Mouse (Mus musculus): ENCODE measurements around the gene Galm. TPM values are rescaled to one million over a fixed set of nuclear protein-coding genes. Genes with fewer than 3 reads are reported as not detected.
"Not testable (repeated sequence)": the region's sequence is repeated elsewhere in the genome, so short reads cannot be mapped to it uniquely, and the experiment has no call there.

Gene Galm
- polyA plus RNA-seq, 1 experiment: 2.3 TPM

- DNase-seq (ENCODE audit: low read depth): peak; percentile 92
- TF ChIP-seq CTCF (IDR thresholded peaks at IDR 0.05; ENCODE audit: borderline replicate concordance, extremely low read depth, insufficient read depth, insufficient read length) (no peak), POLR2A (IDR thresholded peaks at IDR 0.05; ENCODE audit: borderline replicate concordance, extremely low read depth, insufficient read depth, insufficient read length, poor library complexity, severe bottlenecking) (no peak)
These were observed 41.3 kb downstream of the Galm start for GRCm38 (mm10) chr17:80168425-80169182.

GRCm38 (mm10) chr17:80169792-80170191 lies 42.5 kb downstream of the Galm start:
- no peak for DNase-seq (ENCODE audit: low read depth)
- TF ChIP-seq CTCF (IDR thresholded peaks at IDR 0.05; ENCODE audit: borderline replicate concordance, extremely low read depth, insufficient read depth, insufficient read length) (no peak), POLR2A (IDR thresholded peaks at IDR 0.05; ENCODE audit: borderline replicate concordance, extremely low read depth, insufficient read depth, insufficient read length, poor library complexity, severe bottlenecking) (no peak)

GRCm38 (mm10) chr17:80170951-80171350 lies 43.7 kb downstream of the Galm start:
- DNase-seq (ENCODE audit: low read depth): no peak
- TF ChIP-seq CTCF (IDR thresholded peaks at IDR 0.05; ENCODE audit: borderline replicate concordance, extremely low read depth, insufficient read depth, insufficient read length) (no peak), POLR2A (IDR thresholded peaks at IDR 0.05; ENCODE audit: borderline replicate concordance, extremely low read depth, insufficient read depth, insufficient read length, poor library complexity, severe bottlenecking) (no peak)

DNA sequence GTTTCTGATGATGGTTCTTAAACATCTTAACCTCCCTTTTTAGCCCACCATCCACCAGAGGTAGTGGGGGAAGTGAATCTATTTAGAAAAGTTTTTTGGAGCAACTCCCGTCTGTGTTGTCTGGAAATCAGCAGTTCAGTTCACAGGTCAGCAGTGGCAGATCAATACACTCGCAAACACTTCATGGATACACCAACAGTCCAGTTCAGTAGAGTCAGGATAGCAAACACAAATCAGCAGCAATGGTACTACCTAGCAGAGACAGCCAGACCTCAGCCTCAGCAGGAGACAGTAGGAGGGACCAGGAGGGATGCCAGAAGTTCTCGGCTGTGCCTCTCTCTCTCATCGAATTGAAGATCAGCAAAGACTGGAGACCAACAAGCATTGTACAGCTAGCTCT lies 44.7 kb downstream of the Galm start:
- no peak for DNase-seq (ENCODE audit: low read depth)

DNA sequence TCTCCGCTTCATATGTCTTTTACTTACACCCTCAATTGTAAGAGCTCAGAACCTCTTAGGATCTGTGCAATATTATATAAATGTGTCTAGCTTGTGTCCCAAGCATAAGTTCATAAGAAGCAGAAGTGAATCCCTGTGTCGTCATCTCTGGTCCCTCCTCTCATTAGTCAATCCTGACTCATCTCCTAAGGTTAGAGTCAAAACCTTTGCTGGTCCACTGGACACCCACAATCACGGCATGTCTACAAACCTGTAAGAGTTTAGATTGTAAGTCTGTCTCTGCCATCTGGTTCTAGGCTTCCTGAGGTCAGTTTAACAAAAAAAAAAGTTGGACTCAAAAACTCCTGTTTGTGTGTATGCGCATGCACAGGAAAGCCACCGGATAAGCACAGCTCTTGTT lies 45.5 kb downstream of the Galm start:
- TF ChIP-seq POLR2A (IDR thresholded peaks at IDR 0.05; ENCODE audit: borderline replicate concordance, extremely low read depth, insufficient read depth, insufficient read length, poor library complexity, severe bottlenecking) (no peak), CTCF (IDR thresholded peaks at IDR 0.05; ENCODE audit: borderline replicate concordance, extremely low read depth, insufficient read depth, insufficient read length) (no peak)
- DNase-seq (ENCODE audit: low read depth): no peak

More for the DNA sequence above, 44.7 kb downstream of the Galm start:
- TF ChIP-seq POLR2A (IDR thresholded peaks at IDR 0.05; ENCODE audit: borderline replicate concordance, extremely low read depth, insufficient read depth, insufficient read length, poor library complexity, severe bottlenecking): no peak
- TF ChIP-seq CTCF (IDR thresholded peaks at IDR 0.05; ENCODE audit: borderline replicate concordance, extremely low read depth, insufficient read depth, insufficient read length): no peak

DNA sequence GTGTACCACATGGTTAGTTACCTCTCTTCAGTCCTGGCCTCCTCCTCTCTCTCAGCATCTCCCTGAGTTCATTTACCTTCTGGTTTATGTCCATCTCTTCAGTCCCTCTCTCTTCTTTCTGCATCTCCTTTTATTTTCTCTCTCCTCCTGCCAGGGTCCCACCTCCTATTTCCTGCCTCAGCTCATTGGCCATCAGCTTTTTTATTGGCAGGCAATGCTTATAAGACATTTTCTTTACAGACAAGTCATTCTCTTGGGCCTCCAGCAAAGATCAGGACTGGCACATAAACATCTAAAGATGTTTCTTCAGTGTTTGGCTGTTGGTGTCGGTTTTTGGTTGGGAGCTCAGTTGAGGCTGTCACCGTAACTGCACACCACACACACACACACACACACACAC lies 46.4 kb downstream of the Galm start:
- TF ChIP-seq POLR2A (IDR thresholded peaks at IDR 0.05; ENCODE audit: borderline replicate concordance, extremely low read depth, insufficient read depth, insufficient read length, poor library complexity, severe bottlenecking): no peak
- no peak for TF ChIP-seq CTCF (IDR thresholded peaks at IDR 0.05; ENCODE audit: borderline replicate concordance, extremely low read depth, insufficient read depth, insufficient read length)
- no peak for DNase-seq (ENCODE audit: low read depth)

- TF ChIP-seq CTCF (IDR thresholded peaks at IDR 0.05; ENCODE audit: borderline replicate concordance, extremely low read depth, insufficient read depth, insufficient read length) (no peak), POLR2A (IDR thresholded peaks at IDR 0.05; ENCODE audit: borderline replicate concordance, extremely low read depth, insufficient read depth, insufficient read length, poor library complexity, severe bottlenecking) (no peak)
- DNase-seq (ENCODE audit: low read depth): no peak
These were observed 46.9 kb downstream of the Galm start for GRCm38 (mm10) chr17:80174146-80174545.

DNA sequence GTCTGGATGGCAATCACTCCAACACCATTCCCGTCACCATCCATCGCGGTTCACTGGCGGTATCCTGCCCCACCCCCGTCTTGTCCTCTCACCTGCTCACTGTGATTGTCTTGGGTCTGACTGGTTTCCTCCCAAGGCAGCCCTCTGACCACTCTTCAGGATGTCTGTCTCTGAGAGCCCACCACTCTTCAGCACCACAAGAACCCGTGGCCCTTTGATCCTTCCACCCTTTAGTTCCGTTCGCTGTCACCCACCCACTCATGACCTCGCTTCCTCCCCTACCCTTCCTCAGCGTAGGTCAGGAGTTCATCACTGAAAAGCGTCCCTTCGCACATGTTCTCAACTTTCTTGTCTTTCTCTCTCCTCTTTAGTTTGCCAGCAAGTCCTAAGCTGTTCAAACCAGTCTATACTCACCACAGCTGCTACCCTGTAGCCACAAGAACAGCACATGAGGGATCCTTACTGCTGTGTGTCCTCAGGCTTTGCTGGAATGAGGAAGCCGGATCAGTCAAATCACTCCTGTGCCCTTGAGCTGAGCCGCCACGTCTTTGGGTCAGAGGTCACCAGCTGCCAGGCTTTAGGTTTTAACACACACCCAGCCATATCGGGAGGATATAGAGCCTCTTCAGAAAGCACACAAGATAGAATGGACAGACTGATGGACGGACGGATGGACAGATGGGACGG lies 47.6 kb downstream of the Galm start:
- no peak for TF ChIP-seq CTCF (IDR thresholded peaks at IDR 0.05; ENCODE audit: borderline replicate concordance, extremely low read depth, insufficient read depth, insufficient read length)
- no peak for TF ChIP-seq POLR2A (IDR thresholded peaks at IDR 0.05; ENCODE audit: borderline replicate concordance, extremely low read depth, insufficient read depth, insufficient read length, poor library complexity, severe bottlenecking)
- no peak for DNase-seq (ENCODE audit: low read depth)

- DNase-seq (ENCODE audit: low read depth): no peak
- TF ChIP-seq POLR2A (IDR thresholded peaks at IDR 0.05; ENCODE audit: borderline replicate concordance, extremely low read depth, insufficient read depth, insufficient read length, poor library complexity, severe bottlenecking) (no peak), CTCF (IDR thresholded peaks at IDR 0.05; ENCODE audit: borderline replicate concordance, extremely low read depth, insufficient read depth, insufficient read length) (no peak)
These were observed 48.1 kb downstream of the Galm start for GRCm38 (mm10) chr17:80175386-80175739.

- no peak for DNase-seq (ENCODE audit: low read depth)
- no peak for TF ChIP-seq CTCF (IDR thresholded peaks at IDR 0.05; ENCODE audit: borderline replicate concordance, extremely low read depth, insufficient read depth, insufficient read length)
- no peak for TF ChIP-seq POLR2A (IDR thresholded peaks at IDR 0.05; ENCODE audit: borderline replicate concordance, extremely low read depth, insufficient read depth, insufficient read length, poor library complexity, severe bottlenecking)
These were observed 48.7 kb downstream of the Galm start for GRCm38 (mm10) chr17:80175966-80176365.

- DNase-seq (ENCODE audit: low read depth): not testable (repeated sequence)
These were observed 51.6 kb downstream of the Galm start for GRCm38 (mm10) chr17:80178846-80179245.

DNA sequence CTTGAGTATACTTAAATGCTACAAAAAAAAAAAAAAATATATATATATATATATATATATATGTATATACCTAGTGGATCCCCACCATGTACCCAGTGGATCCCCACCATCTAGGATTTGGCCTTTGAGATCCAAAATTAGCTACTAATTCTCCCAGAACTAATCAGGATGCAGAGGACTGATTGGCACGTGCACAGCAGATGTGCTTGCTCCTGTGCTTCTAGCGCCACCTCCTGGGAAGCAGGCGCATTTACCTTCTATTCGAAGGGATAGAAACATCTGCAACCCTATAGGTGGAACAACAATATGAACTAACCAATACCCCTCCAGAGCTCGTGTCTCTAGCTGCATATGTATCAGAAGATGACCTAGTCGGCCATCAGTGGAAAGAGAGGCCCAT lies 52.7 kb downstream of the Galm start:
- TF ChIP-seq CTCF (IDR thresholded peaks at IDR 0.05; ENCODE audit: borderline replicate concordance, extremely low read depth, insufficient read depth, insufficient read length) (peak; percentile 92), POLR2A (IDR thresholded peaks at IDR 0.05; ENCODE audit: borderline replicate concordance, extremely low read depth, insufficient read depth, insufficient read length, poor library complexity, severe bottlenecking) (no peak)

More for the DNA sequence above, 52.7 kb downstream of the Galm start:
- DNase-seq (ENCODE audit: low read depth): peak; percentile 92
